Mouse (Mus musculus): ENCODE data around the gene Mrps9. TPM values are rescaled to one million over a fixed set of nuclear protein-coding genes. Genes with fewer than 3 reads are reported as not detected.
A peak's percentile ranks its signal among the peaks of the same experiment; 100 is the strongest.
"Not testable (repeated sequence)": the region's sequence is repeated elsewhere in the genome, so short reads cannot be mapped to it uniquely, and the experiment has no call there.

Mrps9 gene
- total RNA-seq, 2 experiments from 2014 or later, result 42.0 to 42.3 TPM

- Histone ChIP-seq H3K27ac (no peak overlapping the region), H3K4me3 (no peak overlapping the region)
- DNase-seq (ENCODE audit: extremely low spot score in 1 of 2, low spot score in 2 of 2), result no peak
- no peak for TF ChIP-seq CTCF (IDR thresholded peaks at IDR 0.05)
- intact Hi-C loops (cut with DNase I), result no loop called here
Observed at GRCm38 (mm10) chr1:42876463-42877093, 25.5 kb downstream of the Mrps9 start.

GRCm38 (mm10) chr1:42877264-42877663 is 26.2 kb downstream of the Mrps9 start:
- no peak overlapping the region; the same call in 1 of the 2 replicates for H3K4me3 ChIP-seq
- DNase-seq (ENCODE audit: extremely low spot score in 1 of 2, low spot score in 2 of 2), result no peak
- no peak for TF ChIP-seq CTCF (IDR thresholded peaks at IDR 0.05)
- intact Hi-C loops (cut with DNase I), result no loop called here
- H3K27ac ChIP-seq, result no peak overlapping the region

GRCm38 (mm10) chr1:42878851-42879250 is 27.8 kb downstream of the Mrps9 start:
- Histone ChIP-seq H3K27ac (no peak overlapping the region), H3K4me3 (no peak overlapping the region)
- DNase-seq (ENCODE audit: extremely low spot score in 1 of 2, low spot score in 2 of 2), result no peak
- intact Hi-C loops (cut with DNase I), result no loop called here
- no peak for TF ChIP-seq CTCF (IDR thresholded peaks at IDR 0.05)

GRCm38 (mm10) chr1:42882258-42882657 is 31.2 kb downstream of the Mrps9 start:
- Histone ChIP-seq H3K4me3 (no peak overlapping the region), H3K27ac (no peak overlapping the region)
- intact Hi-C loops (cut with DNase I), result no loop called here
- DNase-seq (ENCODE audit: extremely low spot score in 1 of 2, low spot score in 2 of 2), result no peak
- TF ChIP-seq CTCF (IDR thresholded peaks at IDR 0.05), result no peak

GRCm38 (mm10) chr1:42883418-42883817 is 32.4 kb downstream of the Mrps9 start:
- intact Hi-C loops (cut with DNase I); H3K4me3 ChIP-seq; DNase-seq (ENCODE audit: extremely low spot score in 1 of 2, low spot score in 2 of 2); H3K27ac ChIP-seq: not testable (repeated sequence)

- Histone ChIP-seq H3K4me3 (no peak overlapping the region), H3K27ac (no peak overlapping the region)
- intact Hi-C loops (cut with DNase I), result no loop called here
- no peak for DNase-seq (ENCODE audit: extremely low spot score in 1 of 2, low spot score in 2 of 2)
- no peak for TF ChIP-seq CTCF (IDR thresholded peaks at IDR 0.05)
Observed at GRCm38 (mm10) chr1:42887835-42888234, 36.8 kb downstream of the Mrps9 start.

GRCm38 (mm10) chr1:42888541-42889349 is 37.7 kb downstream of the Mrps9 start:
- intact Hi-C loops (cut with DNase I), result no loop called here
- Histone ChIP-seq H3K4me3 (no peak overlapping the region), H3K27ac (no peak overlapping the region)

GRCm38 (mm10) chr1:42889421-42889887 is 38.4 kb downstream of the Mrps9 start:
- H3K27ac ChIP-seq, result no peak overlapping the region
- intact Hi-C loops (cut with DNase I), result no loop called here
- H3K4me3 ChIP-seq, result no peak overlapping the region
- TF ChIP-seq CTCF (IDR thresholded peaks at IDR 0.05), result no peak
- DNase-seq (ENCODE audit: extremely low spot score in 1 of 2, low spot score in 2 of 2), result no peak

More at GRCm38 (mm10) chr1:42888541-42889349, 37.7 kb downstream of the Mrps9 start:
- no peak for DNase-seq (ENCODE audit: extremely low spot score in 1 of 2, low spot score in 2 of 2)
- no peak for TF ChIP-seq CTCF (IDR thresholded peaks at IDR 0.05)

- intact Hi-C loops (cut with DNase I), result no loop called here
Observed at GRCm38 (mm10) chr1:42894695-42895094, 43.7 kb downstream of the Mrps9 start.

GRCm38 (mm10) chr1:42905148-42905547 is 54.1 kb downstream of the Mrps9 start:
- TF ChIP-seq CTCF (IDR thresholded peaks at IDR 0.05), result no peak
- no peak overlapping the region for H3K27ac ChIP-seq
- DNase-seq (ENCODE audit: extremely low spot score in 1 of 2, low spot score in 2 of 2), result no peak
- intact Hi-C loops (cut with DNase I), result no loop called here
- no peak overlapping the region for H3K4me3 ChIP-seq

More at GRCm38 (mm10) chr1:42894695-42895094, 43.7 kb downstream of the Mrps9 start:
- H3K4me3 ChIP-seq, result no peak overlapping the region
- no peak overlapping the region for H3K27ac ChIP-seq
- DNase-seq (ENCODE audit: extremely low spot score in 1 of 2, low spot score in 2 of 2), result no peak
- no peak for TF ChIP-seq CTCF (IDR thresholded peaks at IDR 0.05)

GRCm38 (mm10) chr1:42906696-42907095 is 55.7 kb downstream of the Mrps9 start:
- Histone ChIP-seq H3K27ac (no peak overlapping the region), H3K4me3 (no peak overlapping the region)
- peak in 1 of 2 experiments; percentile 36 for DNase-seq (ENCODE audit: extremely low spot score in 1 of 2, low spot score in 2 of 2)
- no peak for TF ChIP-seq CTCF (IDR thresholded peaks at IDR 0.05)
- intact Hi-C loops (cut with DNase I), result no loop called here

- TF ChIP-seq CTCF (IDR thresholded peaks at IDR 0.05), result no peak
- intact Hi-C loops (cut with DNase I), result no loop called here
- DNase-seq (ENCODE audit: extremely low spot score in 1 of 2, low spot score in 2 of 2), result no peak
- no peak overlapping the region for H3K4me3 ChIP-seq
- H3K27ac ChIP-seq, result no peak overlapping the region
Observed at GRCm38 (mm10) chr1:42907153-42907552, 56.1 kb downstream of the Mrps9 start.

All from left cerebral cortex, adult 2 months (tissue).